Mouse (Mus musculus) CH12.LX (cell line): ENCODE data around the gene Med20.

Experiments
- CHD2 ChIP-seq: IDR thresholded peaks from 2 replicates; pipeline ENCODE4 v1.6.1; 2011; ENCODE audit warnings: low read length, improper control_type of control experiment
- CTCF ChIP-seq, 2 experiments: IDR thresholded peaks in 1 of 2; conservative IDR thresholded peaks in 1 of 2; 2 replicates each; pipeline ENCODE4 v1.5.1; 2011 to 2012; ENCODE audit warnings: low read depth in 2 of 2, low read length in 2 of 2, improper control_type of control experiment in 1 of 2, inconsistent platforms in 1 of 2, mild to moderate bottlenecking in 1 of 2, moderate library complexity in 1 of 2
- GABPA ChIP-seq: IDR thresholded peaks from 2 replicates; pipeline ENCODE4 v1.6.1; 2012; ENCODE audit warnings: low read depth, low read length, improper control_type of control experiment, inconsistent platforms; ENCODE audit not compliant: insufficient replicate concordance
- HCFC1 ChIP-seq: IDR thresholded peaks from 2 replicates; pipeline ENCODE4 v1.6.1; 2012; ENCODE audit warnings: low read depth, mild to moderate bottlenecking, inconsistent platforms, low read length, improper control_type of control experiment
- KAT2A ChIP-seq: IDR thresholded peaks from 2 replicates; pipeline ENCODE4 v1.6.1; 2012; ENCODE audit warnings: low read length, improper control_type of control experiment, inconsistent platforms; ENCODE audit not compliant: insufficient replicate concordance
- MAX ChIP-seq: IDR thresholded peaks from 2 replicates; pipeline ENCODE4 v1.6.1; 2011; ENCODE audit warnings: low read length, improper control_type of control experiment
- MEF2A ChIP-seq: IDR thresholded peaks from 2 replicates; pipeline ENCODE4 v1.6.1; 2014; ENCODE audit warnings: low read depth, mild to moderate bottlenecking, inconsistent platforms, low read length, improper control_type of control experiment, borderline replicate concordance
- MXI1 ChIP-seq: IDR thresholded peaks from 2 replicates; pipeline ENCODE4 v1.6.1; 2011; ENCODE audit warnings: mild to moderate bottlenecking, low read depth, low read length, improper control_type of control experiment
- POLR2A ChIP-seq: IDR thresholded peaks from 2 replicates; pipeline ENCODE4 v1.6.1; 2011; ENCODE audit warnings: low read depth, mild to moderate bottlenecking, improper control_type of control experiment, low read length
- POLR2AphosphoS2 ChIP-seq: IDR thresholded peaks from 2 replicates; pipeline ENCODE4 v1.6.1; 2011; ENCODE audit warnings: low read depth, low read length, improper control_type of control experiment
- TCF12 ChIP-seq: IDR thresholded peaks from 2 replicates; pipeline ENCODE4 v1.6.1; 2014; ENCODE audit warnings: low read depth, mild to moderate bottlenecking, inconsistent platforms, low read length, improper control_type of control experiment

DNA sequence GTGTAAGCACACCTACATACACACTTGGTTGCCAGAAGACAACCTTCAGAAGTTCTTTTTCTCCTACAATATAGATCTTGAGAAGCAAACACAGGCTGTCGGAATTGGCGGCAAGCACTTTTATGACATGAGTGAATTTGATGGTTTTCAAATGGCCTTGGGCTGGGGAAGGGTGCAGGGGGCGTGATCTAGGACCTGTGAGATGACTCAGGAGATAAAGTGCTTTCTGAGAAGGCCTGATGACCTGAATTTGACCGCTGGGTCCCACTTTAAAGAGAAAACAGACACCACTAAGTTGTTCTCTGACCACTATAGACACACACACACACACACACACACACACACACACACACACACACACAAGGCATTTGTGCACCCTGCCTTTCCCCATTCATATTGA is 30.4 kb upstream of the Med20 start:
- TF ChIP-seq CTCF (conservative IDR thresholded peaks at IDR 0.05 in 1 of 2, IDR thresholded peaks at IDR 0.05 in 1 of 2; ENCODE audit: low read depth in 2 of 2, low read length in 2 of 2) (no peak), MEF2A (no peak), POLR2AphosphoS2 (no peak), HCFC1 (no peak), CHD2 (no peak), MAX (no peak), MXI1 (no peak), POLR2A (no peak), TCF12 (no peak), GABPA (no peak), KAT2A (no peak)
